8 mouse cellular contexts compared by ENCODE assay signal in genomic region chr7:62348106-62348803, GRCm38 (mm10). TPM values are rescaled to one million over a fixed set of nuclear protein-coding genes. Genes with fewer than 3 reads are reported as not detected.
DNase-seq lines count a peak whose midpoint lies in the region; ATAC-seq lines count a peak whose summit lies in the region.

No protein-coding gene starts in this region.

- WGBS in forebrain, embryonic 15.5 days: 18% methylated on average over 42 of the region's 42 CpGs
- WGBS in liver, embryonic 13.5 days (ENCODE audit: insufficient replicate concordance): 12% methylated on average over 42 of the region's 42 CpGs
- WGBS in neural tube, embryonic 15.5 days: 15% methylated on average over 42 of the region's 42 CpGs

- intact Hi-C loops in heart, postnatal 10 days (cut with DNase I): no loop called here

- peak overlapping the region; percentile 83 for H3K27ac ChIP-seq in forebrain, embryonic 15.5 days (replicated peaks)
- no peak overlapping the region for H3K27ac ChIP-seq in liver, embryonic 13.5 days
- H3K27ac ChIP-seq in neural tube, embryonic 15.5 days (replicated peaks): peak overlapping the region; percentile 83

- peak overlapping the region; percentile 65 for H3K4me2 ChIP-seq in forebrain, embryonic 15.5 days (replicated peaks)
- peak overlapping the region; percentile 42 for H3K4me2 ChIP-seq in liver, embryonic 13.5 days
- H3K4me2 ChIP-seq in neural tube, embryonic 15.5 days: peak overlapping the region; percentile 65

- DNase-seq in 3T3-L1 (ENCODE audit: low read depth, low spot score): peak; percentile 58
- DNase-seq in cerebellum, adult 11-12 months: peak; percentile 83
- DNase-seq in heart, postnatal 10 days: peak; percentile 82 to 84
- DNase-seq in kidney, postnatal 4 days: peak; percentile 85 to 89
- peak; percentile 3 for DNase-seq in liver, embryonic 13.5 days
- peak; percentile 16 for DNase-seq in thymus, postnatal 4 days

- H3K9ac ChIP-seq in forebrain, embryonic 15.5 days (replicated peaks): peak overlapping the region; percentile 70
- H3K9ac ChIP-seq in liver, embryonic 13.5 days: no peak overlapping the region
- H3K9ac ChIP-seq in neural tube, embryonic 15.5 days (replicated peaks): peak overlapping the region; percentile 65

- H3K4me3 ChIP-seq in forebrain, embryonic 15.5 days: peak overlapping the region; percentile 46
- peak overlapping the region; percentile 37 for H3K4me3 ChIP-seq in liver, embryonic 13.5 days (replicated peaks)
- peak overlapping the region; percentile 55 for H3K4me3 ChIP-seq in neural tube, embryonic 15.5 days (replicated peaks)

- no peaks in the 10 kb centered on the region for H3K9me3 ChIP-seq in forebrain, embryonic 15.5 days
- H3K9me3 ChIP-seq in liver, embryonic 13.5 days (replicated peaks): no peaks in the 10 kb centered on the region
- no peaks in the 10 kb centered on the region for H3K9me3 ChIP-seq in neural tube, embryonic 15.5 days (replicated peaks)

- H3K27me3 ChIP-seq in forebrain, embryonic 15.5 days: no peaks in the 10 kb centered on the region
- no peaks in the 10 kb centered on the region for H3K27me3 ChIP-seq in liver, embryonic 13.5 days
- H3K27me3 ChIP-seq in neural tube, embryonic 15.5 days (replicated peaks): no peaks in the 10 kb centered on the region

- no peaks in the 10 kb centered on the region for H3K36me3 ChIP-seq in forebrain, embryonic 15.5 days
- no peaks in the 10 kb centered on the region for H3K36me3 ChIP-seq in liver, embryonic 13.5 days
- no peaks in the 10 kb centered on the region for H3K36me3 ChIP-seq in neural tube, embryonic 15.5 days

- peak; percentile 97 for ATAC-seq in forebrain, embryonic 15.5 days (replicated peaks)
- ATAC-seq in liver, embryonic 13.5 days (ENCODE audit: low read depth): peak; percentile 26; the same call in 1 of the 2 replicates
- peak; percentile 97 for ATAC-seq in neural tube, embryonic 15.5 days (ENCODE audit: low FRiP score)

- H3K4me1 ChIP-seq in forebrain, embryonic 15.5 days: peaks cover 18% of the 10 kb centered on the region
- no peaks in the 10 kb centered on the region for H3K4me1 ChIP-seq in liver, embryonic 13.5 days (replicated peaks)
- peaks cover 4% of the 10 kb centered on the region; the same call in 1 of the 2 replicates for H3K4me1 ChIP-seq in neural tube, embryonic 15.5 days

RNA-seq across cellular contexts. Expression of gene Ndn, which starts 1.9 kb away (rescaled TPM):
- 414 and 487 TPM in 2 replicates for polyA plus RNA-seq in forebrain, embryonic 15.5 days (2015; fragmentation: Nextera tagmentation; extraction: Ambion mirVana)
- total RNA-seq in heart, postnatal 10 days (2021): 10 to 100 TPM; 14.2 to 14.3 TPM
- polyA plus RNA-seq in liver, embryonic 13.5 days (2015; fragmentation: Nextera tagmentation; extraction: Ambion mirVana): 6.6 and 7.5 TPM in 2 replicates
- polyA plus RNA-seq in neural tube, embryonic 15.5 days (2015; fragmentation: Nextera tagmentation; extraction: Ambion mirVana): 397 and 487 TPM in 2 replicates

RNA-seq across cellular contexts. Expression of gene Magel2, which starts 28.6 kb away (rescaled TPM):
- polyA plus RNA-seq in forebrain, embryonic 15.5 days (2015; fragmentation: Nextera tagmentation; extraction: Ambion mirVana): 8.7 and 11.9 TPM in 2 replicates
- under 1 TPM; 0.14 to 0.15 TPM for total RNA-seq in heart, postnatal 10 days (2021)
- polyA plus RNA-seq in liver, embryonic 13.5 days (2015; fragmentation: Nextera tagmentation; extraction: Ambion mirVana): 0.09 TPM in 2 replicates
- 12.0 and 13.8 TPM in 2 replicates for polyA plus RNA-seq in neural tube, embryonic 15.5 days (2015; fragmentation: Nextera tagmentation; extraction: Ambion mirVana)

Comparison
In these comparisons a context has a peak if more than half of its experiments do, and no peak if none do; other contexts are left out.
1. DNase-seq: peak in every context shown above with its lines; median percentile 87 in kidney, postnatal 4 days; 83 in cerebellum, adult 11-12 months; 83 in heart, postnatal 10 days; 58 in 3T3-L1; 16 in thymus, postnatal 4 days; 3 in liver, embryonic 13.5 days.
2. ATAC-seq: peak in every context shown above with its lines; median percentile 97 in forebrain, embryonic 15.5 days; 97 in neural tube, embryonic 15.5 days; 26 in liver, embryonic 13.5 days.
3. RNA of gene Ndn, which starts 1.9 kb away (polyA plus RNA-seq): 414 to 487 TPM in forebrain, embryonic 15.5 days and 397 to 487 TPM in neural tube, embryonic 15.5 days; 6.6 to 7.5 TPM in liver, embryonic 13.5 days; every median in the first group is over 10 times any median in the second.
4. Peak in every context shown above with its lines, with median percentiles within 50 percentile points of each other: H3K4me2 ChIP-seq and H3K4me3 ChIP-seq.